Mouse (Mus musculus) erythroblast, embryonic 14.5 days (primary cell): ENCODE measurements around the gene Veph1.

Experiments
- GATA1 ChIP-seq: IDR thresholded peaks from 2 replicates; pipeline ENCODE4 v1.6.1; 2012; ENCODE audit warnings: low read length, inconsistent platforms, mixed read lengths
- TAL1 ChIP-seq: IDR thresholded peaks from 3 replicates; pipeline ENCODE4 v1.6.1; 2012; ENCODE audit warnings: low read length, inconsistent platforms, mixed read lengths

DNA sequence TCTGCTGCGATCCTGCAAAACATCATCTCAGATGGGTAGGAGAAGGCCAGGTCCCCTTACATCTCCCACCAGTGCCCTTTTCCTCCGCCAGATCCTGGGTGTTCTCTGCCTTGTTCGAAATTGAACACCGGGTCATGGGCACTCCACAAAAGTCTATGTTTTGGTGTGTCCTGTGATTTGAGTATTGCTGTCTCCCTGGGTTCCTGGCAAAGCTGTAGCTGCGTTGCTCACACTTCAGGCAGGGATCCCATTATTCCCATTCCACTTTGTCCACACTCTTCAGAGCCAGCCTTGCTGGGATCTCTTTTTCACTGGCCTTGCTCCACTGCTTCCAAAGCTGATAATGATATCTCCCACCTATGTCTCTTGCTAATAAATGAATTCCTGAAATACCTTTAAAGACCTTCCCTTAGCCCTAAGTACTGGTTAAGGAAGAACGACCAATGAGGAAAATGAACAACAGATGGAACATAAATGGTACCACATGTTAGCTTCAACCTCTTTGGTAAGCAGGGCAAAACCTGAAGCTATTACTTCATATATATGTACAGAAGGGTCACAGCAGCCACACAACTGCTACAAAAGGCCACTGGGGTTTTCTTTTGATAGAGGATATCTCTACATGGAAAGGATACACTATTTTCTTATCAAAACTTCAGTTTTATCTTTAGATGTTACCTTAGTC is 129.9 kb downstream of the Veph1 start:
- TF ChIP-seq GATA1 (no peak), TAL1 (no peak)
